Mouse (Mus musculus): ENCODE results near the gene Lime1. TPM values are rescaled to one million over a fixed set of nuclear protein-coding genes. Genes with fewer than 3 reads are reported as not detected.

Lime1 gene
- 37.9 and 47.7 TPM in 2 replicates for polyA plus RNA-seq (2011; ENCODE audit: insufficient read depth, insufficient read length, low replicate concordance, missing spikeins)

GRCm38 (mm10) chr2:181379778-181380177 lies at the start of gene Lime1:
Gene Lime1, plus strand, starts transcription at chr2:181380078.
- Histone ChIP-seq H3K4me1 (ENCODE audit: control insufficient read depth, insufficient read depth, low read length) (no peaks in the 10 kb centered on the region; the same call in 1 of the 2 replicates), H3K27ac (ENCODE audit: control insufficient read depth, insufficient read depth, low read depth, low read length, poor library complexity) (no peak within 1 kb of the TSS), H3K4me3 (replicated peaks; ENCODE audit: control insufficient read depth, low read depth, low read length) (no peak within 1 kb of the TSS)
- TF ChIP-seq CTCF (IDR thresholded peaks at IDR 0.05; ENCODE audit: control insufficient read depth, insufficient read depth, low read length) (no peak), POLR2A (IDR thresholded peaks at IDR 0.05; ENCODE audit: borderline replicate concordance, control insufficient read depth, low read depth, low read length) (no peak)
- WGBS: 93% methylated on average over 12 of the region's 12 CpGs

- Histone ChIP-seq H3K4me3 (replicated peaks; ENCODE audit: control insufficient read depth, low read depth, low read length) (no peak overlapping the region), H3K27ac (ENCODE audit: control insufficient read depth, insufficient read depth, low read depth, low read length, poor library complexity) (no peak overlapping the region), H3K4me1 (ENCODE audit: control insufficient read depth, insufficient read depth, low read length) (no peaks in the 10 kb centered on the region)
- TF ChIP-seq CTCF (IDR thresholded peaks at IDR 0.05; ENCODE audit: control insufficient read depth, insufficient read depth, low read length): no peak
- no peak for TF ChIP-seq POLR2A (IDR thresholded peaks at IDR 0.05; ENCODE audit: borderline replicate concordance, control insufficient read depth, low read depth, low read length)
These were observed 47.3 kb upstream of the Lime1 start for GRCm38 (mm10) chr2:181332542-181332941.

GRCm38 (mm10) chr2:181334023-181334422 lies 45.9 kb upstream of the Lime1 start:
- H3K4me3 ChIP-seq (replicated peaks; ENCODE audit: control insufficient read depth, low read depth, low read length): no peak overlapping the region
- H3K4me1 ChIP-seq (ENCODE audit: control insufficient read depth, insufficient read depth, low read length): no peaks in the 10 kb centered on the region
- H3K27ac ChIP-seq (ENCODE audit: control insufficient read depth, insufficient read depth, low read depth, low read length, poor library complexity): no peak overlapping the region
- peak; percentile 27; the same call in 1 of the 2 replicates for TF ChIP-seq CTCF (IDR thresholded peaks at IDR 0.05; ENCODE audit: control insufficient read depth, insufficient read depth, low read length)
- TF ChIP-seq POLR2A (IDR thresholded peaks at IDR 0.05; ENCODE audit: borderline replicate concordance, control insufficient read depth, low read depth, low read length): no peak
- 52% methylated on average over 3 of the region's 3 CpGs for WGBS

- TF ChIP-seq CTCF (IDR thresholded peaks at IDR 0.05; ENCODE audit: control insufficient read depth, insufficient read depth, low read length) (no peak), POLR2A (IDR thresholded peaks at IDR 0.05; ENCODE audit: borderline replicate concordance, control insufficient read depth, low read depth, low read length) (no peak)
- Histone ChIP-seq H3K27ac (ENCODE audit: control insufficient read depth, insufficient read depth, low read depth, low read length, poor library complexity) (no peak overlapping the region), H3K4me3 (replicated peaks; ENCODE audit: control insufficient read depth, low read depth, low read length) (no peak overlapping the region), H3K4me1 (ENCODE audit: control insufficient read depth, insufficient read depth, low read length) (no peaks in the 10 kb centered on the region; the same call in 1 of the 2 replicates)
- 84% methylated on average over 4 of the region's 4 CpGs for WGBS
These were observed 39.5 kb upstream of the Lime1 start for GRCm38 (mm10) chr2:181340426-181340825.

- no peak overlapping the region for H3K27ac ChIP-seq (ENCODE audit: control insufficient read depth, insufficient read depth, low read depth, low read length, poor library complexity)
- no peaks in the 10 kb centered on the region; the same call in 1 of the 2 replicates for H3K4me1 ChIP-seq (ENCODE audit: control insufficient read depth, insufficient read depth, low read length)
- no peak overlapping the region for H3K4me3 ChIP-seq (replicated peaks; ENCODE audit: control insufficient read depth, low read depth, low read length)
- TF ChIP-seq POLR2A (IDR thresholded peaks at IDR 0.05; ENCODE audit: borderline replicate concordance, control insufficient read depth, low read depth, low read length) (no peak), CTCF (IDR thresholded peaks at IDR 0.05; ENCODE audit: control insufficient read depth, insufficient read depth, low read length) (no peak)
- WGBS: 84% methylated on average over 6 of the region's 6 CpGs
These were observed 37.1 kb upstream of the Lime1 start for GRCm38 (mm10) chr2:181342766-181343165.

- TF ChIP-seq POLR2A (IDR thresholded peaks at IDR 0.05; ENCODE audit: borderline replicate concordance, control insufficient read depth, low read depth, low read length) (no peak), CTCF (IDR thresholded peaks at IDR 0.05; ENCODE audit: control insufficient read depth, insufficient read depth, low read length) (no peak)
- WGBS: 87% methylated on average over 3 of the region's 3 CpGs
- Histone ChIP-seq H3K4me3 (replicated peaks; ENCODE audit: control insufficient read depth, low read depth, low read length) (no peak overlapping the region), H3K27ac (ENCODE audit: control insufficient read depth, insufficient read depth, low read depth, low read length, poor library complexity) (no peak overlapping the region), H3K4me1 (ENCODE audit: control insufficient read depth, insufficient read depth, low read length) (no peaks in the 10 kb centered on the region)
These were observed 23.1 kb upstream of the Lime1 start for GRCm38 (mm10) chr2:181356780-181357179.

GRCm38 (mm10) chr2:181363946-181364345 lies 15.9 kb upstream of the Lime1 start:
- H3K27ac ChIP-seq (ENCODE audit: control insufficient read depth, insufficient read depth, low read depth, low read length, poor library complexity): no peak overlapping the region
- TF ChIP-seq POLR2A (IDR thresholded peaks at IDR 0.05; ENCODE audit: borderline replicate concordance, control insufficient read depth, low read depth, low read length): no peak
- TF ChIP-seq CTCF (IDR thresholded peaks at IDR 0.05; ENCODE audit: control insufficient read depth, insufficient read depth, low read length): no peak
- no peaks in the 10 kb centered on the region; the same call in 1 of the 2 replicates for H3K4me1 ChIP-seq (ENCODE audit: control insufficient read depth, insufficient read depth, low read length)
- WGBS: 79% methylated on average over 3 of the region's 3 CpGs
- H3K4me3 ChIP-seq (replicated peaks; ENCODE audit: control insufficient read depth, low read depth, low read length): no peak overlapping the region

GRCm38 (mm10) chr2:181364487-181364859 lies 15.4 kb upstream of the Lime1 start:
- 7% methylated on average over 14 of the region's 14 CpGs for WGBS
- TF ChIP-seq CTCF (IDR thresholded peaks at IDR 0.05; ENCODE audit: control insufficient read depth, insufficient read depth, low read length): no peak
- TF ChIP-seq POLR2A (IDR thresholded peaks at IDR 0.05; ENCODE audit: borderline replicate concordance, control insufficient read depth, low read depth, low read length): no peak
- Histone ChIP-seq H3K27ac (ENCODE audit: control insufficient read depth, insufficient read depth, low read depth, low read length, poor library complexity) (peak overlapping the region; percentile 89; the same call in 1 of the 2 replicates), H3K4me3 (replicated peaks; ENCODE audit: control insufficient read depth, low read depth, low read length) (peak overlapping the region; percentile 90), H3K4me1 (ENCODE audit: control insufficient read depth, insufficient read depth, low read length) (no peaks in the 10 kb centered on the region; the same call in 1 of the 2 replicates)
